Mouse (Mus musculus): ENCODE measurements at regions not wholly inside any gene's neighbourhood (a gene's known extent, or its start where the extent isn't known, plus 50 kb on each side); places are given as distances from the start of the nearest gene placed in this dataset.

DNA sequence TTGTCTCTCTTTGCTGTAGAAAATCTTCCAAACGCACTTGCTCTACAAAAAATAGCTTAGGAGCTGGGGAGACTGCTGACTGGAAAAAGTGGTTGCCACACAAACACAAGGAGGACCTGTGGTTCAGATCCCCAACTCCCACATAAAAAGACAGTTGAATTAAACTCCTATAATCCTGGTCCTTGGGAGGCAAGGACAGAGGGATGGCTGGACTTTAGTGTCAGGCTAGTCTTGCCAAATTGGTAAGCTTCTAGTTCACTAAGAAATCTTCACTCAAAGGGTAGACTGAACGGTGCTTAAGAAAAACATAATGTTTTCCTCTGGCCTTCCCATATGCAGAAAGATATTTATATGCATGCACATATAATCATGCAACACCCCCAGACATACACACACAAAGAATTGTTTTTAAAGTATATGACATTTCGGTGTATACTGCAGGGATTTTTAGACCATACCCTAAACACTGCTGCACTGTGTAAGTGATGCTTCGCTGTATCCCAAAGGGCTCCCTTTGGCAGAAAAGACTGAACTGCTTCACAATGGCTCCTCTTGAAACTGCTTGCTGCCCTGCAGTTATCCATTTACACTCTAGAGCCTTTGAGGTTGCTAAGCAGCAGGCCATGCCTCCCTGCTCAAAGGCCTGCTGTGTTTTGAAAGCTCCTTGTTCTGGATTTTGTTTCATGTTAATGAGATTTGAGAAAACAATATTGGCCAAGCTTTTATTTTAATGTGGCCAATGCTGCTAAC, 1299.3 kb downstream of the Zfp704 start:
- no peak for DNase-seq (ENCODE audit: low spot score in 2 of 2)

- DNase-seq (ENCODE audit: low spot score in 2 of 2) = no peak
These were observed 1302.6 kb downstream of the Zfp704 start for GRCm38 (mm10) chr3:8307296-8307695.

DNA sequence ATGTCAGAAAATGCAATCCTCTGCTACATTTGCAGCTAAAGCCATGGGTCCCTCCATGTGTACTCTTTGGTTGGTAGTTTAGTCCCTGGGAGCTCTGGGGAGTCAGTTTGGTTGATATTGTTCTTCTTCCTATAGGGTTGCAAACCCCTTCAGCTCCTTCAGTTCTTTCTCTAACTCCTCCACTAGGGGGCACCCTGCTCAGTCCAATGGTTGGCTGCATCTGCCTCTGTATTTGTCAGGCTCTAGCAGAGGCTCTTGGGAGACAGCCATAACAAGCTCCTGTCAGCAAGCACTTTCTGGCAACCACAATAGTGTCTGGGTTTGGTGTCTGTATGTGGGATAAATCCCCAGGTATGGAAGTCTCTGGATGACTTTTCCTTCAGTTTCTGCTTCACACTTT, 1305.1 kb downstream of the Zfp704 start:
- DNase-seq (ENCODE audit: low spot score in 2 of 2) = no peak

DNA sequence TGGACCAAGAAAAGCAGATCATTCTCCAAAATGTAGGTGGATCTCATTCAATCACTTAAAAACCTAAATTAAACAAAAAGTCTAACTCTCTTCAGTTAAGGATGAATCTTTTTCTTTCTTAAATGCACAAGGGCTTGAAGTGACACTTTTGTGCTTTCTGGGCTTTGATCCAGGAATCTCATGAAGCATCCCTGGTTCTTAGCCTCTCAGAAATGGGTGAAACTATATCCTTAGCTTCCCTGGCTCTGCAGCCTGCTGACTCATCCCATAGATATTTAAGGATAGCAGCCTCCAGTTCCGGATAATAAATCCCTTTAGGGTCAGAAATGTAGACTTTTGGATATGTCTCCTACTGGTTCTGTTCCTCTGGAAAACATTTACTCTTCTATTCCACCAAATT, 1316.8 kb downstream of the Zfp704 start:
- DNase-seq (ENCODE audit: low spot score in 2 of 2) = no peak

GRCm38 (mm10) chr3:8289558-8289957, 1320.3 kb downstream of the Zfp704 start:
- DNase-seq (ENCODE audit: low spot score in 2 of 2) = no peak

DNA sequence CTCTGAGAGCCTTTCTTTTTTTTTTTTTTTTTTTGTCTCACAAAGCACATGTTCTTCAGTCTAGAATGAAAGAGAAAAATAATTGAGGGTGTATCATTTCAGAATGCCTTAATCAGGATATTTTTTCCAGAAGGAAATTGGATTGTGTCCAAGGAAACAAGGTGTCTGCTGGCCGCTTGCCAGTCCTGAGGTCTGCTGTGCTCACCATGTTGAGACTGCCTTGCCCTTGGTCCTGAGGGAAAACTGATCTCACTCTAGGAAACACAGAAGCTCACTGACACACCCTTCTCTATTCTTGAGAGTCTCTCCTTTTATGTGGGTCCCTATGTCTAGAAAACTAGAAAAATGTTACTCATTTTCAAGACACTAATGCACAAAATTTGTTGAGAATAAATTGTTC, 1321.4 kb downstream of the Zfp704 start:
- DNase-seq (ENCODE audit: low spot score in 2 of 2) = no peak

DNA sequence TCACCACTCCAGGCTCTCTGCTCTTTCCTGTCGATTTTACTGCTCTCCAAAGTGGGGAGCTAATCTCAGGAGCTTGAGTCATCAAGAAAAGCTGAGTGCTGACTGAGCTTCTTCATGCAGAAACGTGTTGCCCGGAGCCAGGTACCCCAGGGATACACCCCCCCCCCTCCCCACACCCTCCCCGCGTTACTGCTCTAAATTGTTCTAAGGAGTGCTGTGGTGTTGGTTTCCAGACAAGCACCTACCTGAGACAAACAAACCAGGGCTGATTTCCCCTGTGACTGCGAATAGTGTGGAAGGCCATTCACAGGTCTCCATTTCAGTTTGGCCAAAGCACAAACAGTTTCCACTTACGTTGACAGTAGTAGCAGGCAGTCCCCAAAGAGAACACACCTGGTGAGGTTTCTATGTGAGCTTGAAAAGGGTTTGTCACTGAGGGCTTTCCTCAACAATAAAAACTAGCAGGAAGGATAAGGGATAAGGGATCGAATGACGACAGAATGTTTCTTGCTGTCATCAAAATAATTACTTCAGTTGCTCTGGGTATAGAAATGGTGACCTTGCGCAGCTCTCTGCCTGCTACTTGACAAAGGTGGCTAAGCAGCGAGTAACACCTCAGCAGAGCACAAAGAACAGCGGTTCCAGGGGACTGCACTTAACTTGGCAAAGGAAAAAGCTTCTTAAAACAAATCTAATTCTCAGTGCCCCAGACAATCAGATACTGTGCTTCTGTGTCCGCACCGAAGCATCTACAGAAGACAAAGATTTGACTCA, 1325.0 kb downstream of the Zfp704 start:
- DNase-seq (ENCODE audit: low spot score in 2 of 2) = no peak

- no peak for DNase-seq (ENCODE audit: low spot score in 2 of 2)
These were observed 1327.5 kb downstream of the Zfp704 start for GRCm38 (mm10) chr3:8282411-8282810.

GRCm38 (mm10) chr3:8276661-8277060, 1333.2 kb downstream of the Zfp704 start:
- no peak for DNase-seq (ENCODE audit: low spot score in 2 of 2)

DNA sequence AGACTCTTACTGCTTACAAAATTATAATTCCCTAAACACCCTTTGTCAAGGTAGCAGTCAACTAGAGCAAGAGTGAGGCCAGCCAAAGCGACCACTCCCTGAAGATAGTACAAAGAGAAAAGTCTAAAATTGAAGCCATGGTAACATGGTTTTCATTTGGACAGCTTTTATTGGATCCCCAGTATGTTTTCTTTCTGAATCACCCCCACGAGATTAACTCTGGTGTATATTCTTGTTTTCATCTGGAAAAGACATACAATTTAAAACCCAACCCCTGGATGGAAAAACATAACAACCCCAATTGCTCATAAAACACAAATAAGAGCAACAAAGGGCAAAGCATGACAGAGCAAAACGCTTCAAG, 1339.0 kb downstream of the Zfp704 start:
- no peak for DNase-seq (ENCODE audit: low spot score in 2 of 2)

DNA sequence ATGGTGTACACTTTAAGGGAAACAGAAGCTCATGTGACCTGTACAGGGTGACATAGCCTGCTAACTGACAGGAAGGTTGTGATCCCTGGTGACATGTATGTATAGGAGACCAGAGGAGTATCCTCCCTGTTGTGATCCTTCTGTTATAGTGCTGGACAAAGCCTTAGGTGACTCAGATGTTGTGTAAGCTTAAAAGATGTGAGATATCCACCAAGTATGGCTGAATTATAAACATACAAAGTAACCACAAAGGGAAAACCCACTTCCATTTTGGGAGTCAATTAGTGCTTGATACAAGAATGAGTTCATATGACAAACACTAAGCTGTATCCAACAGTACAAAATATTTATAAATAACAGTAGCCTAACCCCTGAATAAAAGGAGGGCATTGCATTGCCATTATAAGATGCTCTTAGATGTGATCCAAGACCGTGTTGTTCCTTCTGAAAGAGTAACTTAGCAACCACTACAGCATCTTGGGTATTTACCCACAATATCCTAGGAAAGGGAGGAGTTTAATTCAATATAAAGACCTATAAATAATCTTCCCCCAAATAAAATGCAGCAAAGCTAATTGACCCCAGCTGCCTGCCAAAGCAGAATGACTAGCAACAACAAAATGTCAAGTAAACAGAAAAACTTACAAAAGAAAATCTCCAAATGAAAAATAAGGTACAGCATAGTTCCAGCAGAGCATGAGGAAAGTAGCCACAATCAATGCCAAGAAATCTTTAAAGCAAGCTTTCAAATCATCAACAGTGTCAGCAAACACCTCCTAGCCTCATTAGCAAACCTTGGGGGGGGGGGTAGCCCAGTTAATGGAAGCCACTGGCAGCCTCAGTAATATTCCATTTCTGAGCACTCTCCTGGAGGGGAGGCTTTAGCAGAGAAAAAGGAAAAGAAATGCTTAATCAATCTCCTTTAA, 1339.6 kb downstream of the Zfp704 start:
- DNase-seq (ENCODE audit: low spot score in 2 of 2) = no peak

DNA sequence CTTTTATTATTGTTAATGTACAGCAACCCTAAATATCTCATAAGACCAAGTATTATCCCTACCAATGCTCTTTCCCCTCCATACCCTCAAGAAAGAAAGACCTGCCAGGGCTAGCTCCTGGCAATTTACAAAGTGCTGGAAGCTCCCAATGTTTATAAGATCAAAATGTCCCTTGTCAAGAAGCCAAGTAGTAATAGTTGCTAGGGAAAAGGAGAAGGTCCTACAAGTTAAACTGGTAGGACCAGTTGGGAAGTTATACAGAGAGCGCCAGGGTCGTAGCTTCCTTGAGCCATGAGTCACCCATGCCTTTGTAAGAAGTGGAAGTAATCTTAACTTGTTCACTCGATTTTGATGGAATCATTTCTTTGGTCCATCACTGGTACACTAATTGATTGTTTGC, 1344.1 kb downstream of the Zfp704 start:
- DNase-seq (ENCODE audit: low spot score in 2 of 2) = no peak

GRCm38 (mm10) chr3:8264366-8265033, 1345.4 kb downstream of the Zfp704 start:
- DNase-seq (ENCODE audit: low spot score in 2 of 2) = no peak

GRCm38 (mm10) chr3:8257293-8257692, 1352.6 kb downstream of the Zfp704 start:
- DNase-seq (ENCODE audit: low spot score in 2 of 2) = no peak

DNA sequence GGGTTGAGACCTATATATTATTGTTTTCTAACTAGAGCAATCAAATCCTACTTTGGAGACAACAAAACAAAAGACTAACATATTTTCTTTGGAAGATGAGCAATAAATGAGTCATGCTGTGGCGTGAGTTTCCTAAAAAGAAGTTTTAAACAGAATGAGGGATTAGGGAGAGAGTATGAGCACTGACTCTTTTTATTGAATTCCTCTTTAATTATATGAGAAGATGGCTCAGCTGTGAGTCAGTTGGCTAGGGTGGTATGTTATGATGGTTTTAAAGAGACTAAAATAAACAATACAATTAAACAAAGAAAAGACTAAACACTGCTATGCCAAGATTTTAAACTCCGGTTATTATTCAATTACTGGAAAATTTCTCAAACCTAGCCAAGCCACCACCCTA, 1357.6 kb downstream of the Zfp704 start:
- no peak for DNase-seq (ENCODE audit: low spot score in 2 of 2)

DNA sequence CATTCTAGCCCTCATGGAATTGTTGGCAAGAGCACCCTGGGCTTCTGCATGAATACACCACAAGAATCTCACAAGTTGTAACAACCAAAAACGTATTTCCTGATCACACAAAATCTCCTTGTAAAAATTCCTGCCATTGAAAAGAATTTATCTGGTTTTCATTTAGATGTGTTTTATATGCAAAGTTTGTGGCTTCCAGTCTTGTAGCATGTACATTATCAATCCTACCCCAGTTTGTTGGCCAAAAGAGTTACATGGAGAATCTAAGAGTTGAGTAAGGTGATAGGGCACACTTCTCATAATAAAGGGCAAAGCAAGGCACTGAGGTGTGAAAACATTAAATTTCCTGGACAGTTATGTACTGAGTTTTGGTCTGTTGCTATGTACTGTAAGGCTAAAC, 1361.0 kb downstream of the Zfp704 start:
- DNase-seq (ENCODE audit: low spot score in 2 of 2) = no peak

DNA sequence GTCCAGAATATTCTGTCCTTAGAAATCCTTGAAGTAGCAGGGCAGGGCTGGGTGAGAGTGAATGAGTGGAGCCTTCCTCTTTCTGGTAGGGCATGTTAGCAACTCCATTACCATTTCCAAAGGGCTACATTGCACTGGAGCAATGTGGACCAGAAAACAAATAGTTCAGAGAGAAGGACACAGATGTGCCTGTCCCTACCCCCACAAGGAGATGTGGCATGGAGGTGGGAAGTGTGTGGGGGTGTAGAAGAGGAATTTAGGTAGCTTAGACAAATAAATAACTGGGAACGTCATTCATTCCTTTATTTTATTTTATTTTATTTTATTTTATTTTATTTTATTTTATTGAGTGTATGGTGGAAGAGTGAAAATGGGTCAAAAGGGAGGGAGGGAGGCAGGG, 1364.1 kb downstream of the Zfp704 start:
- peak; percentile 59 to 69 for DNase-seq (ENCODE audit: low spot score in 2 of 2)

- DNase-seq (ENCODE audit: low spot score in 2 of 2) = peak; percentile 62 to 63
These were observed 1364.6 kb downstream of the Zfp704 start for GRCm38 (mm10) chr3:8245195-8245789.

DNA sequence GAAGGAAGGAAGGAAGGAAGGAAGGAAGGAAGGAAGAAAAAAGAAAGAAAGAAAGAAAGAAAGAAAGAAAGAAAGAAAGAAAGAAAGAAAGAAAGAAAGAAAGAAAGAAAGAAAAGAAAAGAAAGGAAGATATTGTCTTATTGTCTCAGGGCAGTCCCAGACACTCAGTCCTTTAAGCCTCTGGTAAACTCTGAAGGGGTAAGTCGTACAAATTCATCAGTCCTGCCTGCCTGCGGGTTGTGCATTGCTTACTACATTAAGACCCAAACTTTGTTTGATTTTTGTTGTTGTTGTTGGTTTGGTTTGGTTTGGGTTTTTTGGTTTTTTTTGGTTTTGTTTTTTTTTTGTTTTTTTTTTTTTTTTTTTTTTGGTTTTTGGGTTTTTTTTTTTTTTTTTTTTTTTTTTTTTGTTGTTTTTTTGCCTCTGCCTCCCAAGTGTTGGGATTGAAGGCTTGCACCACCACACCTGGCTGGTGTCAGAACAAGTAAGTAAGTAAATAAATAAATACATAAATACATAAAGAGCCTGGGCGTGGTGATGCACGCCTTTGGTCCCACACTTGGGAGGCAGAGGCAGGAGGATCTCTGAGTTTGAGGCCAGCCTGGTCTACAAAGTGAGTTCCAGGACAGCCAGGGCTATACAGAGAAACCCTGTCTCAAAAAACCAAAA, 1365.2 kb downstream of the Zfp704 start:
- peak in 1 of 2 experiments; percentile 31 for DNase-seq (ENCODE audit: low spot score in 2 of 2)

DNA sequence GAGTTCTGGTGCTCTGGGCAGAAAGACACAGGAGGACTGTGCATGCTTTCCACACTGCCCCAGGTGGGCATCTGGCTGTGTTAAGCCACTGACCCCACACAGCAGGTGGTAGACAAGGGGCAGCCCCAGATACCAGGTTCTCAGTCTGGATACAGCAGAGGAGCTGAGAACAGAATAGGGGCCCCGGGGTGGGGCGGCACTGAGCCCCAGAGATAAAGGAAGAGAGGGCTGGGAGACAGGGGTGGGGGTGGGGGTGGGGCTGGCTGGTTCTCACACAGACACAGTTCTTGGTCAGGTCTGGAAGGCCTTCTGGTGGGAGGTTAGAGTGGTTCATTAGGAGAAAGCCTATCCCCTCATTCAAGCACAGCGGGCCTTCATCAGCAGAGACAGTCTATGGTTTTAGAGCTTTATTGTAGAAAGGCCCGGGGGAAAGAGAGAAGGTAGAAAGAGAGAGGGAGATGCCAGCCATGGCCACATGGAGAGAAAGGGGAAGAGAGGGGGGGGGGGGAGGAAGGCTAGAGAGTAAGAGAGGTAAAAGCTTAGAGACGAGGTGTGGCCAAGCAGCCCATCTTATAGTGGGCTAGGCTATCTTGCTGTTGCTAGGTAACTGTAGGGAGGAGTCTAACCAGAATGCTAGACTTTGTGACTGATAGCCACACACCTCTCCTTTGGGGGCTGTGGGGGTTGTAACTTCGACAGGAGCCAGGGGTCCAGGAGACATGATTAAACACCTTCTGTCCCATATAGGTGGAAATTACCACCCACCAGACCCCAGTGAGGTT, 1403.1 kb downstream of the Zfp704 start:
- no peak for DNase-seq (ENCODE audit: low spot score in 2 of 2)

Data from spleen, postnatal 36 days (tissue).